10 mouse cellular contexts compared by ENCODE assay signal in genomic region chr10:8759228-8759627, GRCm38 (mm10).
DNase-seq lines count a peak whose midpoint lies in the region; ATAC-seq and TF ChIP-seq lines count a peak whose summit lies in the region.
"Had no signal": no experiment of that assay in that cellular context is flagged by ENCODE, and none has a peak within 500 bp of the region (broad histone marks: within the 10 kb centered on the region; RNA-seq: fewer than 3 reads in every experiment).

No protein-coding gene starts in this region.

- H3K27ac ChIP-seq in hindbrain, embryonic 10.5 days, result peak overlapping the region; percentile 41
- no peak overlapping the region for H3K27ac ChIP-seq in hindbrain, embryonic 11.5 days (ENCODE audit: low read depth, low read length)
- H3K27ac ChIP-seq in hindbrain, embryonic 16.5 days (ENCODE audit: low read depth, low read length), result no peak overlapping the region
- peak overlapping the region; percentile 42 for H3K27ac ChIP-seq in small intestine, adult 2 months (ENCODE audit: insufficient read depth, low read depth, low read length)
- H3K27ac ChIP-seq in forebrain, postnatal 0 days (ENCODE audit: low read depth, low read length), result no peak overlapping the region

- no peaks in the 10 kb centered on the region for H3K9me3 ChIP-seq in hindbrain, embryonic 10.5 days
- H3K9me3 ChIP-seq in hindbrain, embryonic 11.5 days (ENCODE audit: control insufficient read depth, low read length), result no peaks in the 10 kb centered on the region
- no peaks in the 10 kb centered on the region for H3K9me3 ChIP-seq in hindbrain, embryonic 16.5 days (ENCODE audit: control insufficient read depth, low read length)
- no peaks in the 10 kb centered on the region for H3K9me3 ChIP-seq in forebrain, postnatal 0 days (ENCODE audit: low read length)

- no peak overlapping the region for H3K4me3 ChIP-seq in hindbrain, embryonic 10.5 days
- H3K4me3 ChIP-seq in hindbrain, embryonic 11.5 days (ENCODE audit: low read depth, low read length), result no peak overlapping the region
- H3K4me3 ChIP-seq in hindbrain, embryonic 16.5 days (ENCODE audit: low read length), result no peak overlapping the region
- H3K4me3 ChIP-seq in small intestine, adult 2 months (ENCODE audit: low read depth, low read length), result no peak overlapping the region
- no peak overlapping the region for H3K4me3 ChIP-seq in forebrain, postnatal 0 days (ENCODE audit: low read depth, low read length)

- no peak overlapping the region for H3K9ac ChIP-seq in hindbrain, embryonic 11.5 days (ENCODE audit: low read depth, low read length)
- H3K9ac ChIP-seq in hindbrain, embryonic 16.5 days (ENCODE audit: low read depth, low read length), result no peak overlapping the region
- H3K9ac ChIP-seq in forebrain, postnatal 0 days, result no peak overlapping the region

- H3K27me3 ChIP-seq in hindbrain, embryonic 10.5 days (ENCODE audit: insufficient read depth, poor library complexity, severe bottlenecking), result no peaks in the 10 kb centered on the region
- no peaks in the 10 kb centered on the region for H3K27me3 ChIP-seq in hindbrain, embryonic 11.5 days (ENCODE audit: control insufficient read depth, insufficient read depth, low read length)
- H3K27me3 ChIP-seq in hindbrain, embryonic 16.5 days (replicated peaks; ENCODE audit: control insufficient read depth, insufficient read depth, low read length), result no peaks in the 10 kb centered on the region
- H3K27me3 ChIP-seq in small intestine, adult 2 months (ENCODE audit: control insufficient read depth, insufficient read depth, low read length), result no peaks in the 10 kb centered on the region
- H3K27me3 ChIP-seq in forebrain, postnatal 0 days (ENCODE audit: insufficient read depth, low read length), result no peaks in the 10 kb centered on the region

- no peak for TF ChIP-seq POLR2A in small intestine, adult 2 months (IDR thresholded peaks at IDR 0.05; ENCODE audit: low read depth, low read length)

- no peak for ATAC-seq in hindbrain, embryonic 11.5 days (ENCODE audit: low FRiP score)
- no peak for ATAC-seq in hindbrain, embryonic 16.5 days
- ATAC-seq in forebrain, postnatal 0 days, result no peak
- ATAC-seq: activated CD4-positive, CD25-positive, alpha-beta regulatory T cell, adult 4 months had no signal

- H3K4me1 ChIP-seq in hindbrain, embryonic 10.5 days (replicated peaks), result peaks cover 68% of the 10 kb centered on the region
- peaks cover 16% of the 10 kb centered on the region for H3K4me1 ChIP-seq in hindbrain, embryonic 11.5 days (replicated peaks; ENCODE audit: control insufficient read depth, insufficient read depth, low read length)
- H3K4me1 ChIP-seq in hindbrain, embryonic 16.5 days (ENCODE audit: control insufficient read depth, insufficient read depth, low read depth, low read length), result peaks cover 30% of the 10 kb centered on the region
- H3K4me1 ChIP-seq in small intestine, adult 2 months (ENCODE audit: control insufficient read depth, insufficient read depth, insufficient read length, low read length), result peaks cover 2% of the 10 kb centered on the region; the same call in 1 of the 2 replicates
- peaks cover 19% of the 10 kb centered on the region; the same call in 1 of the 2 replicates for H3K4me1 ChIP-seq in forebrain, postnatal 0 days (ENCODE audit: insufficient read depth)

- peaks cover 13% of the 10 kb centered on the region; the same call in 1 of the 2 replicates for H3K36me3 ChIP-seq in hindbrain, embryonic 10.5 days
- H3K36me3 ChIP-seq in hindbrain, embryonic 11.5 days (ENCODE audit: control insufficient read depth, insufficient read depth, low read length), result no peaks in the 10 kb centered on the region
- H3K36me3 ChIP-seq in hindbrain, embryonic 16.5 days (ENCODE audit: control insufficient read depth, insufficient read depth, low read length), result no peaks in the 10 kb centered on the region
- 0 out of 2 replicates have a peak, but pooled peaks cover 1% of the 10 kb centered on the region for H3K36me3 ChIP-seq in small intestine, adult 2 months (ENCODE audit: control insufficient read depth, insufficient read depth, low read length)
- H3K36me3 ChIP-seq in forebrain, postnatal 0 days (ENCODE audit: insufficient read depth), result no peaks in the 10 kb centered on the region

- WGBS in hindbrain, embryonic 10.5 days, result 91% methylated on average over 7 of the region's 7 CpGs
- WGBS in hindbrain, embryonic 11.5 days, result 92% methylated on average over 7 of the region's 7 CpGs
- 79% methylated on average over 7 of the region's 7 CpGs for WGBS in hindbrain, embryonic 16.5 days
- 77% methylated on average over 7 of the region's 7 CpGs for WGBS in small intestine, adult 2 months
- WGBS in forebrain, postnatal 0 days, result 84% methylated on average over 7 of the region's 7 CpGs

- no peak for DNase-seq in hindbrain, embryonic 10.5 days (ENCODE audit: low spot score)
- no peak for DNase-seq in hindbrain, embryonic 11.5 days (ENCODE audit: low spot score)
- peak; percentile 40 to 45 for DNase-seq in right cerebral cortex, postnatal 10 days (ENCODE audit: low spot score in 2 of 2)
- DNase-seq in right cerebral cortex, adult 18-20 months, result no peak
- no peak for DNase-seq in urinary bladder, adult 2 months (ENCODE audit: low spot score)
- DNase-seq in forebrain, postnatal 0 days, result no peak
- DNase-seq: cerebellum, postnatal 14 days had no signal

- no peak for TF ChIP-seq CTCF in small intestine, adult 2 months (IDR thresholded peaks at IDR 0.05; ENCODE audit: extremely low read depth, insufficient read length, insufficient replicate concordance, low read depth, low read length)
- no peak for TF ChIP-seq CTCF in forebrain, postnatal 0 days (IDR thresholded peaks at IDR 0.05; ENCODE audit: low read depth)

- no peak overlapping the region for H3K4me2 ChIP-seq in hindbrain, embryonic 11.5 days (replicated peaks; ENCODE audit: low read depth, low read length)
- peak overlapping the region; percentile 18; the same call in 1 of the 2 replicates for H3K4me2 ChIP-seq in hindbrain, embryonic 16.5 days (ENCODE audit: low read length)
- no peak overlapping the region for H3K4me2 ChIP-seq in forebrain, postnatal 0 days (ENCODE audit: low read depth)

Comparison
In these comparisons a context has a peak if more than half of its experiments do, and no peak if none do; other contexts are left out.
1. DNase-seq: peak in right cerebral cortex, postnatal 10 days (2 of 2); none in hindbrain, embryonic 10.5 days (single experiment), hindbrain, embryonic 11.5 days (single experiment), right cerebral cortex, adult 18-20 months (single experiment), urinary bladder, adult 2 months (single experiment) and forebrain, postnatal 0 days (single experiment).
2. H3K27ac ChIP-seq: peak in hindbrain, embryonic 10.5 days (single experiment) and small intestine, adult 2 months (single experiment); none in hindbrain, embryonic 11.5 days (single experiment), hindbrain, embryonic 16.5 days (single experiment) and forebrain, postnatal 0 days (single experiment).